Mouse (Mus musculus) testis, adult 2 months (tissue): Measurements from ENCODE around the gene Coq10a. TPM values are rescaled to one million over a fixed set of nuclear protein-coding genes. Genes with fewer than 3 reads are reported as not detected.
A peak's percentile ranks its signal among the peaks of the same experiment; 100 is the strongest.

Source experiments
- H3K27ac ChIP-seq: fragments of 200-500 bp; 2 replicates; pipeline ENCODE4 v1.5.1; 2012; ENCODE audit warnings: low read depth, low read length; ENCODE audit not compliant: control insufficient read depth, insufficient read depth
- H3K27me3 ChIP-seq: fragments of 200-500 bp; 2 replicates; pipeline ENCODE4 v1.6.1; 2012; ENCODE audit warnings: mild to moderate bottlenecking, low read length, moderate library complexity; ENCODE audit not compliant: control insufficient read depth, insufficient read depth
- H3K36me3 ChIP-seq: fragments of 200-500 bp; 2 replicates; pipeline ENCODE4 v1.6.1; 2012; ENCODE audit warnings: mild to moderate bottlenecking, low read length; ENCODE audit not compliant: control insufficient read depth, insufficient read depth
- H3K4me1 ChIP-seq: fragments of 200-500 bp; 2 replicates; pipeline ENCODE4 v1.6.1; 2012; ENCODE audit warnings: low read length; ENCODE audit not compliant: control insufficient read depth, insufficient read depth
- H3K4me3 ChIP-seq: fragments of 200-500 bp; 2 replicates; pipeline ENCODE4 v1.5.1; 2012; ENCODE audit warnings: low read depth, mild to moderate bottlenecking, low read length, moderate library complexity, mixed read lengths; ENCODE audit not compliant: control insufficient read depth
- CTCF ChIP-seq: fragments of 200-500 bp; IDR thresholded peaks from 2 replicates; pipeline ENCODE4 v1.5.1; 2012; ENCODE audit warnings: low read depth, mild to moderate bottlenecking, inconsistent platforms, low read length, moderate library complexity; ENCODE audit not compliant: control insufficient read depth, insufficient read depth, insufficient replicate concordance
- POLR2A ChIP-seq: fragments of 200-500 bp; IDR thresholded peaks from 2 replicates; pipeline ENCODE4 v1.6.1; 2012; ENCODE audit warnings: low read depth, mild to moderate bottlenecking, inconsistent platforms, low read length, moderate library complexity; ENCODE audit not compliant: control insufficient read depth
- polyA plus RNA-seq: library from polyadenylated mRNA; depleted of rRNA; stranded (reverse); fragments of >200 nt; gene quantifications from 2 replicates; pipeline ENCODE4 v1.2.3, GENCODE M21; 2012

Gene Coq10a
- polyA plus RNA-seq, 1 experiment = 21.2 TPM

GRCm38 (mm10) chr10:128409692-128410559, 41.1 kb upstream of the Coq10a start:
- peak overlapping the region; percentile 79 for H3K4me3 ChIP-seq
- no peaks in the 10 kb centered on the region for H3K27me3 ChIP-seq
- H3K27ac ChIP-seq = peak overlapping the region; percentile 60
- TF ChIP-seq CTCF = peak; percentile 47; the same call in 1 of the 2 replicates
- TF ChIP-seq POLR2A = peak; percentile 41; the same call in 1 of the 2 replicates
- peaks cover 17% of the 10 kb centered on the region for H3K4me1 ChIP-seq
- H3K36me3 ChIP-seq = peaks cover 2% of the 10 kb centered on the region

- H3K4me1 ChIP-seq = peaks cover 17% of the 10 kb centered on the region
- H3K36me3 ChIP-seq = no peaks in the 10 kb centered on the region
- peak overlapping the region; percentile 79 for H3K4me3 ChIP-seq
- H3K27me3 ChIP-seq = no peaks in the 10 kb centered on the region
- H3K27ac ChIP-seq = 0 out of 2 replicates have a peak overlapping the region, but pooled peaks have one; percentile 7
- no peak for TF ChIP-seq CTCF
- no peak for TF ChIP-seq POLR2A
Measured at GRCm38 (mm10) chr10:128408591-128409535, 40.1 kb upstream of the Coq10a start.

GRCm38 (mm10) chr10:128403931-128404330, 35.1 kb upstream of the Coq10a start:
- no peaks in the 10 kb centered on the region for H3K27me3 ChIP-seq
- H3K27ac ChIP-seq = no peak overlapping the region
- no peaks in the 10 kb centered on the region for H3K36me3 ChIP-seq
- TF ChIP-seq POLR2A (no peak), CTCF (no peak)
- peaks cover 4% of the 10 kb centered on the region; the same call in 1 of the 2 replicates for H3K4me1 ChIP-seq
- no peak overlapping the region for H3K4me3 ChIP-seq

DNA sequence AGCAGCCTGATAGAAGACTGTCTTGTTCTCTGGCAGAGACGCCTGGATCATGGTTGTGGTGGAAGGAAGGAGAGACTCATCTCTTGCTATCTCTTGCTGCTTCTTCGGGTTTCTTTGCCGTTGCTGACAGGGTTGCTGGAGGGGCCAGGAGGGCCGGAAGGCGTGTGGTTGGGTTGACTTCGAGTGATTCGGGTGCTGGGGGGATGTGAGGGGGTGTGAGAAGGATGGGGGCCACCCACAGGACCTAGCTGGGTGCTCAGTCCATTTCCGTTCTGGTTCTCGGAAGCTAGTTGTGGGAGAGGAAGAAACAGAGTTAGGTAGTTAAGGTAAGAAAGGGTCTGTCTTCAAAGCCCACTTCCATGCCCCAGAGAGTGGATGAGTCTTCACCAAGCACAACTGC, 32.8 kb upstream of the Coq10a start:
- no peaks in the 10 kb centered on the region for H3K4me1 ChIP-seq
- H3K36me3 ChIP-seq = no peaks in the 10 kb centered on the region
- no peaks in the 10 kb centered on the region for H3K27me3 ChIP-seq
- H3K4me3 ChIP-seq = no peak overlapping the region
- TF ChIP-seq POLR2A (no peak), CTCF (no peak)
- H3K27ac ChIP-seq = no peak overlapping the region

GRCm38 (mm10) chr10:128401056-128401455, 32.3 kb upstream of the Coq10a start, which contains the start of gene Slc39a5:
TSS of gene Slc39a5 (minus strand) at chr10:128401229.
- no peaks in the 10 kb centered on the region for H3K36me3 ChIP-seq
- no peak within 1 kb of the TSS for H3K4me3 ChIP-seq
- H3K27ac ChIP-seq = no peak within 1 kb of the TSS
- H3K27me3 ChIP-seq = no peaks in the 10 kb centered on the region
- no peak for TF ChIP-seq POLR2A
- TF ChIP-seq CTCF = no peak
- H3K4me1 ChIP-seq = no peaks in the 10 kb centered on the region

- no peaks in the 10 kb centered on the region for H3K4me1 ChIP-seq
- H3K36me3 ChIP-seq = no peaks in the 10 kb centered on the region
- H3K27ac ChIP-seq = no peak overlapping the region
- no peak for TF ChIP-seq CTCF
- no peaks in the 10 kb centered on the region for H3K27me3 ChIP-seq
- H3K4me3 ChIP-seq = no peak overlapping the region
Measured at GRCm38 (mm10) chr10:128400338-128400737, 31.5 kb upstream of the Coq10a start.

GRCm38 (mm10) chr10:128397466-128397865, 28.7 kb upstream of the Coq10a start:
- Histone ChIP-seq H3K27ac (no peak overlapping the region), H3K4me1 (no peaks in the 10 kb centered on the region; the same call in 1 of the 2 replicates), H3K36me3 (no peaks in the 10 kb centered on the region), H3K27me3 (no peaks in the 10 kb centered on the region), H3K4me3 (no peak overlapping the region)
- TF ChIP-seq POLR2A (no peak), CTCF (no peak)
